Mouse (Mus musculus): ENCODE measurements at regions not wholly inside any gene's neighbourhood (a gene's known extent, or its start where the extent isn't known, plus 50 kb on each side); places are given as distances from the start of the nearest gene placed in this dataset.
"Not testable (repeated sequence)": the region's sequence is repeated elsewhere in the genome, so short reads cannot be mapped to it uniquely, and the experiment has no call there.

- DNase-seq (ENCODE audit: low spot score): no peak
Observed at GRCm38 (mm10) chr6:117677821-117678220, 163.2 kb upstream of the Zfp637 start.

- no peak for DNase-seq (ENCODE audit: low spot score)
Observed at GRCm38 (mm10) chr6:117678276-117678675, 162.7 kb upstream of the Zfp637 start.

GRCm38 (mm10) chr6:117678877-117679276 is 162.1 kb upstream of the Zfp637 start:
- DNase-seq (ENCODE audit: low spot score): no peak

- DNase-seq (ENCODE audit: low spot score): no peak
Observed at GRCm38 (mm10) chr6:117686212-117686611, 154.8 kb upstream of the Zfp637 start.

GRCm38 (mm10) chr6:117687045-117687444 is 153.9 kb upstream of the Zfp637 start:
- peak; percentile 18 for DNase-seq (ENCODE audit: low spot score)

GRCm38 (mm10) chr6:117688664-117689178 is 152.3 kb upstream of the Zfp637 start:
- no peak for DNase-seq (ENCODE audit: low spot score)

- no peak for DNase-seq (ENCODE audit: low spot score)
Observed at GRCm38 (mm10) chr6:117700286-117700685, 140.7 kb upstream of the Zfp637 start.

GRCm38 (mm10) chr6:117701547-117701946 is 139.4 kb upstream of the Zfp637 start:
- DNase-seq (ENCODE audit: low spot score): no peak

GRCm38 (mm10) chr6:117706006-117706405 is 135.0 kb upstream of the Zfp637 start:
- DNase-seq (ENCODE audit: low spot score): no peak

GRCm38 (mm10) chr6:117709212-117709611 is 131.8 kb upstream of the Zfp637 start:
- no peak for DNase-seq (ENCODE audit: low spot score)

GRCm38 (mm10) chr6:117715056-117715777 is 125.8 kb upstream of the Zfp637 start:
- DNase-seq (ENCODE audit: low spot score): no peak

GRCm38 (mm10) chr6:117716422-117716821 is 124.6 kb upstream of the Zfp637 start:
- DNase-seq (ENCODE audit: low spot score): not testable (repeated sequence)

GRCm38 (mm10) chr6:117752338-117752737 is 88.6 kb upstream of the Zfp637 start:
- not testable (repeated sequence) for DNase-seq (ENCODE audit: low spot score)

- not testable (repeated sequence) for DNase-seq (ENCODE audit: low spot score)
Observed at GRCm38 (mm10) chr6:117755682-117756081, 85.3 kb upstream of the Zfp637 start.

GRCm38 (mm10) chr6:117756176-117756575 is 84.8 kb upstream of the Zfp637 start:
- no peak for DNase-seq (ENCODE audit: low spot score)

- peak; percentile 30 for DNase-seq (ENCODE audit: low spot score)
Observed at GRCm38 (mm10) chr6:117758516-117758915, 82.5 kb upstream of the Zfp637 start.

GRCm38 (mm10) chr6:117771506-117771905 is 69.5 kb upstream of the Zfp637 start:
- no peak for DNase-seq (ENCODE audit: low spot score)

GRCm38 (mm10) chr6:117772396-117772795 is 68.6 kb upstream of the Zfp637 start:
- DNase-seq (ENCODE audit: low spot score): no peak

- DNase-seq (ENCODE audit: low spot score): no peak
Observed at GRCm38 (mm10) chr6:117775304-117776050, 65.5 kb upstream of the Zfp637 start.

- DNase-seq (ENCODE audit: low spot score): no peak
Observed at GRCm38 (mm10) chr6:117778027-117778426, 63.0 kb upstream of the Zfp637 start.

GRCm38 (mm10) chr6:117778481-117778880 is 62.5 kb upstream of the Zfp637 start:
- no peak for DNase-seq (ENCODE audit: low spot score)

GRCm38 (mm10) chr6:117779020-117779419 is 62.0 kb upstream of the Zfp637 start:
- no peak for DNase-seq (ENCODE audit: low spot score)
